Mouse (Mus musculus) C2C12 (cell line): Measurements from ENCODE around the gene Sema3a.

Experiments
- CEBPB ChIP-seq: IDR thresholded peaks from one replicate; pipeline ENCODE4 v1.6.1; 2011; ENCODE audit warnings: low read depth, mild to moderate bottlenecking, control low read depth, moderate library complexity
- CTCF ChIP-seq: IDR thresholded peaks from one replicate; pipeline ENCODE4 v1.5.1; 2011; ENCODE audit not compliant: control insufficient read depth, insufficient read depth, insufficient read length
- MYOG ChIP-seq: IDR thresholded peaks from one replicate; pipeline ENCODE4 v1.6.1; 2011; ENCODE audit not compliant: control insufficient read depth, insufficient read length; ENCODE audit errors: extremely low read depth

DNA sequence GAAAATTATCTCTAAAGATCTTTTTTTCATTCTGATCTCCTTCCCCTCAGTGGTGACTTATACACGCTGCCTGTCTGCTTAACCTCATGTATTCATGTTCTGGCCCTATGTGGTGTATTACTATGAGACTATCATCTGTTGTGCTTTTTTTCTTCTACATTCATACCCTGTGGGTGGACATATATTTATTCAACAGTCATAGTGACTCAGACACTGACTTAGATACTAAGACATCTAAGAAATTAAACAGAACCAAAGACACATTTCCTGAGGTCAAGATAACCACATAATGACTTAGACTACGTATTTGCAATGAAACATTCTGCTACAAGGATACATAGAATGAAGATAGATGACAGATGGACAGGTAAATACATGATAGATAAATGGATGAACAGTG lies 239.9 kb downstream of the Sema3a start:
- TF ChIP-seq CTCF (no peak), CEBPB (no peak), MYOG (no peak)
